In the genomic region with DNA sequence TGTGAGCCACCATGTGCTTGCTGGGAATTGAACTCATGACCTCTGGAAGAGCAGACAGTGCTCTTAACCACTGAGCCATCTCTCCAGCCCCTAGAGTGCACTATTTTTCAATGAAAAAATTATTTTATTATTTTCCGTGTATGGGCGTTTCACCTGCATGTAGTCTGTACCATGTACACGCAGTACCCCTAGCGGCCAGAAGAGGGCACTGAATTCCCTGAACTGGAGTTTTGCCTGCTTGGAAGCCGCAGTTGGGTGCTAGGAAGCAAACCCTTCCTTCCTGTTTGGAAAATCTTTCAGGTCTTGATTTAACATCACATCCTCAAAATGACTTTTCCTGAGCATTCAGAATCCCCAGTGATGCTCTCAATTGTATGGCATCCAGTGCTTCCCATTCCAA, we compare ENCODE assay signal across 10 mouse cellular contexts. TPM values are rescaled to one million over a fixed set of nuclear protein-coding genes. Genes with fewer than 3 reads are reported as not detected.
DNase-seq lines count a peak whose midpoint lies in the region; ATAC-seq and TF ChIP-seq lines count a peak whose summit lies in the region.
"Had no signal": no experiment of that assay in that cellular context is flagged by ENCODE, and none has a peak within 500 bp of the region (broad histone marks: within the 10 kb centered on the region; RNA-seq: fewer than 3 reads in every experiment).

No protein-coding gene starts in this region.

- no peaks in the 10 kb centered on the region for H3K27me3 ChIP-seq in heart, postnatal 0 days (ENCODE audit: control insufficient read depth, insufficient read depth, low read length)
- no peaks in the 10 kb centered on the region for H3K27me3 ChIP-seq in heart, embryonic 10.5 days (ENCODE audit: insufficient read depth, poor library complexity, severe bottlenecking)
- H3K27me3 ChIP-seq in Patski: no peaks in the 10 kb centered on the region
- H3K27me3 ChIP-seq: embryonic facial prominence, embryonic 13.5 days; limb, embryonic 13.5 days had no signal

- TF ChIP-seq EP300 in heart, postnatal 0 days (IDR thresholded peaks at IDR 0.05; ENCODE audit: low read depth): no peak

- no peak overlapping the region for H3K9ac ChIP-seq in heart, postnatal 0 days (replicated peaks; ENCODE audit: low read depth, low read length)
- H3K9ac ChIP-seq: embryonic facial prominence, embryonic 13.5 days; limb, embryonic 13.5 days had no signal

- TF ChIP-seq CTCF in heart, postnatal 0 days (IDR thresholded peaks at IDR 0.05; ENCODE audit: low read depth): peak; percentile 47
- TF ChIP-seq CTCF in Patski (IDR thresholded peaks at IDR 0.05): peak; percentile 82

- in situ Hi-C loops in Patski (cut with MboI; ENCODE audit: low pct_unique_long_range_greater_than_20kb): no loop called here

- no peak overlapping the region for H3K27ac ChIP-seq in heart, postnatal 0 days (ENCODE audit: low read depth)
- no peak overlapping the region for H3K27ac ChIP-seq in heart, embryonic 10.5 days
- H3K27ac ChIP-seq: embryonic facial prominence, embryonic 13.5 days; limb, embryonic 13.5 days had no signal

- POLR2A ChIA-PET in Patski (lab: Charles Lee): no interaction called here

- CTCF ChIA-PET in Patski (lab: Charles Lee): no interaction called here

- H3K4me3 ChIP-seq in heart, postnatal 0 days (ENCODE audit: low read depth, low read length): no peak overlapping the region
- no peak overlapping the region for H3K4me3 ChIP-seq in heart, embryonic 10.5 days
- H3K4me3 ChIP-seq: embryonic facial prominence, embryonic 13.5 days; limb, embryonic 13.5 days had no signal

- ATAC-seq in heart, postnatal 0 days (ENCODE audit: insufficient read depth, low read depth): no peak
- no peak for ATAC-seq in Patski
- no peak for ATAC-seq in inflammation-experienced regulatory T-cells, adult 6 months

- no peaks in the 10 kb centered on the region for H3K36me3 ChIP-seq in heart, postnatal 0 days (replicated peaks; ENCODE audit: control insufficient read depth, insufficient read depth, low read length)
- no peaks in the 10 kb centered on the region for H3K36me3 ChIP-seq in heart, embryonic 10.5 days
- H3K36me3 ChIP-seq: embryonic facial prominence, embryonic 13.5 days had no signal

- peak; percentile 26 for DNase-seq in heart, postnatal 0 days (ENCODE audit: low spot score)
- no peak for DNase-seq in heart, embryonic 10.5 days (ENCODE audit: low spot score)
- DNase-seq in 3134 (ENCODE audit: extremely low read depth, insufficient read length, low spot score): peak; percentile 28
- DNase-seq in Patski (ENCODE audit: low read depth, low spot score): no peak
- peak; percentile 72 for DNase-seq in embryo, embryonic 10 days (ENCODE audit: low spot score)
- DNase-seq in kidney, postnatal 4 days: peak; percentile 72 to 74
- peak; percentile 38 for DNase-seq in retina, postnatal 7 days (ENCODE audit: low read depth, low spot score)

- H3K4me2 ChIP-seq in heart, postnatal 0 days (ENCODE audit: low read depth, low read length): no peak overlapping the region
- H3K4me2 ChIP-seq: embryonic facial prominence, embryonic 13.5 days; limb, embryonic 13.5 days had no signal

- H3K9me3 ChIP-seq in heart, postnatal 0 days (replicated peaks; ENCODE audit: control insufficient read depth, low read length): no peaks in the 10 kb centered on the region
- no peaks in the 10 kb centered on the region for H3K9me3 ChIP-seq in heart, embryonic 10.5 days
- H3K9me3 ChIP-seq: embryonic facial prominence, embryonic 13.5 days had no signal

- 23% methylated on average over 5 of the region's 5 CpGs for WGBS in heart, postnatal 0 days
- WGBS in heart, embryonic 10.5 days: 14% methylated on average over 5 of the region's 5 CpGs

- H3K4me1 ChIP-seq in heart, postnatal 0 days (ENCODE audit: control insufficient read depth, insufficient read depth): no peaks in the 10 kb centered on the region
- H3K4me1 ChIP-seq in heart, embryonic 10.5 days: peaks cover 7% of the 10 kb centered on the region
- H3K4me1 ChIP-seq: embryonic facial prominence, embryonic 13.5 days; limb, embryonic 13.5 days had no signal

RNA-seq across cellular contexts. Expression of a gene that starts 10.9 kb away (rescaled TPM):
- total RNA-seq in heart, postnatal 0 days (2014; rRNA removed; ENCODE audit: low replicate concordance): 68.2 and 74.8 TPM in 2 replicates
- polyA plus RNA-seq in heart, postnatal 0 days (2015; fragmentation: Nextera tagmentation; extraction: Ambion mirVana): 17.9 and 18.4 TPM in 2 replicates
- 50.6 and 72.2 TPM in 2 replicates for polyA plus RNA-seq in heart, embryonic 10.5 days (2016; fragmentation: Nextera tagmentation; extraction: Ambion mirVana)
- 187 TPM for polyA plus RNA-seq in Patski (2021)
- polyA plus RNA-seq in inflammation-experienced regulatory T-cells, adult 6 months (2017; shearing (Covaris generic)): 10 to 100 TPM; 24.7 to 41.5 (median 26.2) TPM

RNA-seq across cellular contexts. Expression of a gene that starts 47.3 kb away (rescaled TPM):
- total RNA-seq in heart, postnatal 0 days (2014; rRNA removed; ENCODE audit: low replicate concordance): 8.9 and 27.8 TPM in 2 replicates
- polyA plus RNA-seq in heart, postnatal 0 days (2015; fragmentation: Nextera tagmentation; extraction: Ambion mirVana): 2.8 and 3.4 TPM in 2 replicates
- polyA plus RNA-seq in heart, embryonic 10.5 days (2016; fragmentation: Nextera tagmentation; extraction: Ambion mirVana): 7.6 and 8.4 TPM in 2 replicates
- polyA plus RNA-seq in Patski (2021): 2.8 TPM
- polyA plus RNA-seq in inflammation-experienced regulatory T-cells, adult 6 months (2017; shearing (Covaris generic)): under 1 TPM in 2 of 3 experiments, not detected in 1; 0.21 to 0.44 TPM

Comparison
In these comparisons a context has a peak if more than half of its experiments do, and no peak if none do; other contexts are left out.
1. DNase-seq: peak in heart, postnatal 0 days (single experiment), 3134 (single experiment), embryo, embryonic 10 days (single experiment), kidney, postnatal 4 days (2 of 2) and retina, postnatal 7 days (single experiment); none in heart, embryonic 10.5 days (single experiment) and Patski (single experiment).